Mouse (Mus musculus): Measurements from ENCODE around the gene Olfr1396. TPM values are rescaled to one million over a fixed set of nuclear protein-coding genes. Genes with fewer than 3 reads are reported as not detected.

Olfr1396 gene
- polyA plus RNA-seq, 1 experiment from 2014 or later: not detected

DNA sequence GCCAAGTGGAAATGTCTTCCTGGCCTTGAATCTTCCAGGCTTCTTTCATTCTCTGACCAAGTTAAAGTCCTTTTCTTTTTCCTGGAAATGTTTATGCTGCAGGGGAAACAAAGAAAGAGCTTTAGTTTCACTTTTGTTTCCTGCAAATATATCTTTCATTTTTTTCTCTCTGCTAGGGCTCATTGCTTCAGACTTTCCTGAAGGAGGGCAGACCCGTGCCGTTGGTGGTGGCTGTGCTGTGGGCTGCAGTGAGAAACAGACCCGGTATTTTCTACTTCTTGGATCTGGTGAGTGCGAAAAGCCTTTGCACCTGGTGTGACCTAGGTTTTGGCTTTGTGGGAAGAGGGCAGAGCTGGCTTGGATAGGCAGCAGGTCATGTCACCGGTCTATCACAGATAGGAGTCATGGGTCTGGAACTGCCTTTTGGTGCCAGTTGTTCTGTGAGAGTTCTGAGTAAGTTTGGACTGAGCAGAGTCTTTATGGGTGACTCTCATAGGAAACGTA is 27.8 kb downstream of the Olfr1396 start:
- no peak for ATAC-seq (ENCODE audit: insufficient read depth, low FRiP score, low TSS enrichment)
- H3K4me3 ChIP-seq (ENCODE audit: low read depth, low read length): no peak overlapping the region

DNA sequence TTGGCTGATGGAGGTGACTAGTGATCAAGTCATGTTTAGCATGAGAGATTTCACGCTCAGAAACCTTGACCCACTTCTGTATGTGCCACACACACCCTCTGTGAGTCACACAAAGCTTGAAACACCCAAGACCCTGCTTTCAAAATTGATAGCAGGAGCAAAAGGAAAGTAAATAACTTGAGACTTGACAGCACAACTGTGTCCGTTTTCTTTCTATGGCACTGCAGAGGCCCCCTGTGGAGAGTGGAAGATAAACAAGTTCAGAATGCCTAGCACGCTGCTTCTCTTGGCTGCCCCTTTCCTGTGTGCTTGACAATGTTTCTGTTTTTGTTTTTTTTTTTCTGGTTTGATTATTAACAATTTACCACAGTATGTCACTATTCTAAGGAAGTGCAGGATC is 29.8 kb downstream of the Olfr1396 start:
- H3K9me3 ChIP-seq (ENCODE audit: control insufficient read depth, low read length): no peaks in the 10 kb centered on the region
- H3K27me3 ChIP-seq (ENCODE audit: control insufficient read depth, insufficient read depth, low read length): no peaks in the 10 kb centered on the region
- DNase-seq (ENCODE audit: low spot score): no peak
- H3K4me3 ChIP-seq (ENCODE audit: low read depth, low read length): no peak overlapping the region
- no peak for ATAC-seq (ENCODE audit: insufficient read depth, low FRiP score, low TSS enrichment)
- no peak overlapping the region for H3K4me2 ChIP-seq (ENCODE audit: low read depth)
- WGBS: 44% methylated on average over 3 of the region's 3 CpGs
- H3K27ac ChIP-seq (ENCODE audit: low read depth, low read length): no peak overlapping the region
- H3K36me3 ChIP-seq (ENCODE audit: control insufficient read depth, insufficient read depth, low read length): no peaks in the 10 kb centered on the region
- no peaks in the 10 kb centered on the region for H3K4me1 ChIP-seq (ENCODE audit: control insufficient read depth, insufficient read depth, low read length)
- H3K9ac ChIP-seq (ENCODE audit: low read length): no peak overlapping the region

More for the DNA sequence above, 27.8 kb downstream of the Olfr1396 start:
- Histone ChIP-seq H3K27ac (ENCODE audit: low read depth, low read length) (no peak overlapping the region), H3K4me1 (ENCODE audit: control insufficient read depth, insufficient read depth, low read length) (no peaks in the 10 kb centered on the region), H3K27me3 (ENCODE audit: control insufficient read depth, insufficient read depth, low read length) (no peaks in the 10 kb centered on the region), H3K36me3 (ENCODE audit: control insufficient read depth, insufficient read depth, low read length) (no peaks in the 10 kb centered on the region), H3K4me2 (ENCODE audit: low read depth) (no peak overlapping the region), H3K9me3 (ENCODE audit: control insufficient read depth, low read length) (no peaks in the 10 kb centered on the region), H3K9ac (ENCODE audit: low read length) (no peak overlapping the region)
- WGBS: 88% methylated on average over 6 of the region's 6 CpGs
- no peak for DNase-seq (ENCODE audit: low spot score)

DNA sequence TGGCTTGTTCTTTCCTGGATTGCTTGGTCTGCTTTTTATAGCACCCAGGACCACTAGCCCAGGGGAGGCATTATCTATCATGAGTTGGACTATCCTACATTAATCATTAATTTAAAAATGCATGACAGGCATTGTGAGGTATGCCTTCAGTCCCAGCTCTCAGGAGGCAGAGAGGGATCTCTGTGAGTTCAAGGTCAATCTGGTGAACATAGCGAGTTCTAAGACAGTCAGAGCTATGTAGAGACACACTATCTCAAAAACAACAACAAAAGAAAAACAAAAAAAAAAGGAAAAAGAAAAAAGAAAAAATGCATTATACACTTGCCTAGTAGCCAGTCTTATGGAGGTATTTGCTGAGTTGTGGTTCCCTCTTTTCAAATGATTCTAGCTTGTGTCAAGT is 30.3 kb downstream of the Olfr1396 start:
- no peak overlapping the region for H3K4me2 ChIP-seq (ENCODE audit: low read depth)
- no peaks in the 10 kb centered on the region for H3K27me3 ChIP-seq (ENCODE audit: control insufficient read depth, insufficient read depth, low read length)
- H3K36me3 ChIP-seq (ENCODE audit: control insufficient read depth, insufficient read depth, low read length): no peaks in the 10 kb centered on the region
- H3K9ac ChIP-seq (ENCODE audit: low read length): no peak overlapping the region
- H3K9me3 ChIP-seq (ENCODE audit: control insufficient read depth, low read length): no peaks in the 10 kb centered on the region
- 81% methylated on average over 1 of the region's 1 CpGs for WGBS
- ATAC-seq (ENCODE audit: insufficient read depth, low FRiP score, low TSS enrichment): no peak
- no peak overlapping the region for H3K27ac ChIP-seq (ENCODE audit: low read depth, low read length)
- no peaks in the 10 kb centered on the region for H3K4me1 ChIP-seq (ENCODE audit: control insufficient read depth, insufficient read depth, low read length)
- no peak overlapping the region for H3K4me3 ChIP-seq (ENCODE audit: low read depth, low read length)
- DNase-seq (ENCODE audit: low spot score): no peak

- H3K36me3 ChIP-seq (ENCODE audit: control insufficient read depth, insufficient read depth, low read length): no peaks in the 10 kb centered on the region
- H3K27ac ChIP-seq (ENCODE audit: low read depth, low read length): no peak overlapping the region
- H3K9me3 ChIP-seq (ENCODE audit: control insufficient read depth, low read length): no peaks in the 10 kb centered on the region
- H3K4me3 ChIP-seq (ENCODE audit: low read depth, low read length): no peak overlapping the region
- H3K27me3 ChIP-seq (ENCODE audit: control insufficient read depth, insufficient read depth, low read length): no peaks in the 10 kb centered on the region
- DNase-seq (ENCODE audit: low spot score): no peak
- no peak overlapping the region for H3K9ac ChIP-seq (ENCODE audit: low read length)
- no peak for ATAC-seq (ENCODE audit: insufficient read depth, low FRiP score, low TSS enrichment)
- H3K4me1 ChIP-seq (ENCODE audit: control insufficient read depth, insufficient read depth, low read length): no peaks in the 10 kb centered on the region
- WGBS: 86% methylated on average over 3 of the region's 3 CpGs
- no peak overlapping the region for H3K4me2 ChIP-seq (ENCODE audit: low read depth)
These were observed 30.9 kb downstream of the Olfr1396 start for GRCm38 (mm10) chr11:49083808-49084207.

DNA sequence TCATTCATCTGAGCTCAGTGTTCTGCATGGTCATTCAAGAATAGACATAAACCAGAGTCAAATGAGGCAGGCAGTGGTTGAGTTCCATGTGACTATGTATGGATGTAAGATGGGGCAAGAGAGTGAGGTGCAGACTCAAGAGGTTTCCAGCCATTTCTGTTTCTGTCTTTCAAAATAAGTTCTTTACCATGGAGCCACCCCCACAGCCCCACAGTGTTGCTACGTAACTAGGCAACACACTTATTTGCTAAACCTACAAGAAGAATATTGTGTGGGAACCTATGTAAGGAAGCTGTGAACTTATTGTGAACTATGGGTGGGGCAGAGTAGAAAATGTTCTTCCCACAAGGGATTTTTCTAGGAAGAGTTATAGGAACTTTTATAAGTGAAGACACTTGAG is 31.5 kb downstream of the Olfr1396 start:
- 88% methylated on average over 1 of the region's 1 CpGs for WGBS
- no peaks in the 10 kb centered on the region for H3K4me1 ChIP-seq (ENCODE audit: control insufficient read depth, insufficient read depth, low read length)
- no peak for ATAC-seq (ENCODE audit: insufficient read depth, low FRiP score, low TSS enrichment)

GRCm38 (mm10) chr11:49081886-49082285 is 32.8 kb downstream of the Olfr1396 start:
- H3K4me3 ChIP-seq (ENCODE audit: low read depth, low read length): no peak overlapping the region
- 82% methylated on average over 3 of the region's 3 CpGs for WGBS
- H3K36me3 ChIP-seq (ENCODE audit: control insufficient read depth, insufficient read depth, low read length): no peaks in the 10 kb centered on the region
- H3K9ac ChIP-seq (ENCODE audit: low read length): no peak overlapping the region
- H3K27me3 ChIP-seq (ENCODE audit: control insufficient read depth, insufficient read depth, low read length): no peaks in the 10 kb centered on the region
- ATAC-seq (ENCODE audit: insufficient read depth, low FRiP score, low TSS enrichment) (no peak), DNase-seq (ENCODE audit: low spot score) (no peak)
- H3K4me2 ChIP-seq (ENCODE audit: low read depth): no peak overlapping the region
- no peak overlapping the region for H3K27ac ChIP-seq (ENCODE audit: low read depth, low read length)
- H3K4me1 ChIP-seq (ENCODE audit: control insufficient read depth, insufficient read depth, low read length): no peaks in the 10 kb centered on the region
- H3K9me3 ChIP-seq (ENCODE audit: control insufficient read depth, low read length): no peaks in the 10 kb centered on the region

More for the DNA sequence above, 31.5 kb downstream of the Olfr1396 start:
- Histone ChIP-seq H3K9ac (ENCODE audit: low read length) (no peak overlapping the region), H3K27ac (ENCODE audit: low read depth, low read length) (no peak overlapping the region), H3K27me3 (ENCODE audit: control insufficient read depth, insufficient read depth, low read length) (no peaks in the 10 kb centered on the region), H3K36me3 (ENCODE audit: control insufficient read depth, insufficient read depth, low read length) (no peaks in the 10 kb centered on the region), H3K4me2 (ENCODE audit: low read depth) (no peak overlapping the region), H3K4me3 (ENCODE audit: low read depth, low read length) (no peak overlapping the region), H3K9me3 (ENCODE audit: control insufficient read depth, low read length) (no peaks in the 10 kb centered on the region)
- DNase-seq (ENCODE audit: low spot score): no peak

GRCm38 (mm10) chr11:49081356-49081755 is 33.3 kb downstream of the Olfr1396 start:
- WGBS: 85% methylated on average over 4 of the region's 4 CpGs
- no peak for DNase-seq (ENCODE audit: low spot score)
- ATAC-seq (ENCODE audit: insufficient read depth, low FRiP score, low TSS enrichment): no peak
- no peaks in the 10 kb centered on the region for H3K36me3 ChIP-seq (ENCODE audit: control insufficient read depth, insufficient read depth, low read length)
- H3K4me2 ChIP-seq (ENCODE audit: low read depth): no peak overlapping the region
- H3K27me3 ChIP-seq (ENCODE audit: control insufficient read depth, insufficient read depth, low read length): no peaks in the 10 kb centered on the region
- no peaks in the 10 kb centered on the region for H3K4me1 ChIP-seq (ENCODE audit: control insufficient read depth, insufficient read depth, low read length)
- no peak overlapping the region for H3K9ac ChIP-seq (ENCODE audit: low read length)
- no peaks in the 10 kb centered on the region for H3K9me3 ChIP-seq (ENCODE audit: control insufficient read depth, low read length)
- H3K27ac ChIP-seq (ENCODE audit: low read depth, low read length): no peak overlapping the region
- H3K4me3 ChIP-seq (ENCODE audit: low read depth, low read length): no peak overlapping the region

GRCm38 (mm10) chr11:49080636-49081035 is 34.0 kb downstream of the Olfr1396 start:
- no peak for DNase-seq (ENCODE audit: low spot score)
- Histone ChIP-seq H3K27me3 (ENCODE audit: control insufficient read depth, insufficient read depth, low read length) (no peaks in the 10 kb centered on the region), H3K4me2 (ENCODE audit: low read depth) (no peak overlapping the region), H3K4me1 (ENCODE audit: control insufficient read depth, insufficient read depth, low read length) (no peaks in the 10 kb centered on the region), H3K9ac (ENCODE audit: low read length) (no peak overlapping the region), H3K36me3 (ENCODE audit: control insufficient read depth, insufficient read depth, low read length) (no peaks in the 10 kb centered on the region), H3K9me3 (ENCODE audit: control insufficient read depth, low read length) (no peaks in the 10 kb centered on the region), H3K4me3 (ENCODE audit: low read depth, low read length) (no peak overlapping the region), H3K27ac (ENCODE audit: low read depth, low read length) (no peak overlapping the region)
- WGBS: 81% methylated on average over 1 of the region's 1 CpGs
- no peak for ATAC-seq (ENCODE audit: insufficient read depth, low FRiP score, low TSS enrichment)

- Histone ChIP-seq H3K4me2 (ENCODE audit: low read depth) (no peak overlapping the region), H3K4me3 (ENCODE audit: low read depth, low read length) (no peak overlapping the region), H3K9ac (ENCODE audit: low read length) (no peak overlapping the region), H3K4me1 (ENCODE audit: control insufficient read depth, insufficient read depth, low read length) (no peaks in the 10 kb centered on the region), H3K27me3 (ENCODE audit: control insufficient read depth, insufficient read depth, low read length) (no peaks in the 10 kb centered on the region), H3K9me3 (ENCODE audit: control insufficient read depth, low read length) (no peaks in the 10 kb centered on the region), H3K27ac (ENCODE audit: low read depth, low read length) (no peak overlapping the region), H3K36me3 (ENCODE audit: control insufficient read depth, insufficient read depth, low read length) (no peaks in the 10 kb centered on the region)
- no peak for ATAC-seq (ENCODE audit: insufficient read depth, low FRiP score, low TSS enrichment)
- no peak for DNase-seq (ENCODE audit: low spot score)
- 89% methylated on average over 3 of the region's 3 CpGs for WGBS
These were observed 36.0 kb downstream of the Olfr1396 start for GRCm38 (mm10) chr11:49078719-49079118.

Data from neural tube, embryonic 11.5 days (tissue).